Mouse (Mus musculus) gastrocnemius, postnatal 14 days (tissue): Measurements from ENCODE around the gene Commd1. TPM values are rescaled to one million over a fixed set of nuclear protein-coding genes. Genes with fewer than 3 reads are reported as not detected.

Source experiments
- DNase-seq: peaks from one replicate; pipeline ENCODE4 v3.0.0; 2021; ENCODE audit warnings: mixed read lengths
- intact Hi-C: fragments of 180-260 bp; cut with DNase I; formaldehyde crosslinking; loops from one replicate; pipeline ENCODE4 v1.15.1; 2025; ENCODE audit warnings: low total_unique reads
- total RNA-seq, 2 experiments: library from RNA; stranded (reverse); gene quantifications; 2 replicates each; pipeline ENCODE4 v1.2.3; 2021

Gene Commd1
- total RNA-seq, 2 experiments from 2014 or later: 117 to 122 TPM

DNA sequence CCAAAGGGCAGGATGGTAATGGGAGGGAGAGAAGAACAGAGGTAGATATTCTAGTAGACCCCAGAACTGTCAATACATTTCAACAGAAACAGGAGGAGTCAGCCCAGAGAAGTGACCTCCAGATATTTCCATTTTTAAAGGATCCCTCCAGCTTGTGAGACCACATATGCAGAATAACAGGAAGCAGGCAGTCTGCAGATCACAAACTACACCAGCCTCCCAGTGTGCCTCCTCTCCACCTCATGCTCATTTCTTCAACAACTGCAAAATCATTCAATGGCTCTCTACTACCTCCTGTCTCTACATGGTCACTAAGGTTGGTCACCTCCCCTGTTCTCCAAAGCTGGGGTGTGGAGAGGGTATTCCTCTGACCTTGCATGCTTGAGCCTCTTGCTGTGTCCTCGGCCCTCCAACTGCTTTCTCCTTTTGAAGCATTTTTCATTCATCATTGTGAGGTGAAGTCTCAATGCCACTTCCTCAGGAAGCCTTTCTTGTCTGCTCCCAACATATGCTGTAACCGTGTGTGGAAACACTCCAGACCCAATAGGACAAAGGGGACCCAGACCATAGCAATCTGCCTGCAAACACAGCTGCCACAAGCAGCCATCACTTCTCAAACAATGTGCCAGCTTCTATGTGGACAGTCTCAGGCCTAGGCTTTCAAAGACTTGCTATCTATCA, 128.6 kb downstream of the Commd1 start:
- DNase-seq: no peak
- intact Hi-C loops: no loop called here

DNA sequence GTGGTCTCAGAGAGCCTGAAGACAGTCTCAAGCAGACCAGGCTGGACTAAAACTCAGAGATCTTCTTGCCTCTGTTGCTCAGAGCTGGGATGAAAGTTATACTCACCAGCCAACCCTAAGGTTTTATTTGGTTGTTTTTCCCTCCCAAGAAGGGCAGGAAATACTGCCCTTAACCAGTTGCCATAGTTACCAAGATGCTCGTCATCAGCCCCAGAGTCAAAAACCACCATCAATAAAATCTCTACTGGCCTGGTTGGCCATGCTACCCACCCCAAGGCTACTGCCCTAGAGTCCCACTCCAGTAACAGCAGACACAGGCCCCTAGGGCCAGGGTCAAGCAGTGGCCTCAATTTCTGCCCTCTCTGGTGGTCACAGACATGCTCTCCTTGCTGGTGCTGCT, 129.7 kb downstream of the Commd1 start:
- intact Hi-C loops: no loop called here
- DNase-seq: no peak

DNA sequence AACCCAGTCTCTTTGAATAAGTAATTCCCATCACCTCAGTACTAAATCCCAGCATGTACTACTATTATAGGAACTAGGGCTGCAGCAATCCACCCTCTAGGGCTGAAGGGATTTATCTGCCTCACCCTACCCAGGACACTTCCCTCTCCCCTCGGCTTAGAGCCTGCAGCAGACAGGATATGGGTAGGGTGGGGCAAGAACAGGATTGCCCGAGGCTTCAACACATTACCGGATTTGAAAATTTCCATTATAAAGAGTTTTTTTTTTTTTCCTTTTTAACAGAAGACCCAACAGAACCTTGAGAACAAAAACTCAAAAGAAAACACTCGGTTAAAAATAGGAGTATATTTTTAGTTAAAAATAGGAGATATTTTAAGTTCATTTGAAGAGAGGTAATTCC, 130.8 kb downstream of the Commd1 start:
- intact Hi-C loops: no loop called here
- DNase-seq: no peak

DNA sequence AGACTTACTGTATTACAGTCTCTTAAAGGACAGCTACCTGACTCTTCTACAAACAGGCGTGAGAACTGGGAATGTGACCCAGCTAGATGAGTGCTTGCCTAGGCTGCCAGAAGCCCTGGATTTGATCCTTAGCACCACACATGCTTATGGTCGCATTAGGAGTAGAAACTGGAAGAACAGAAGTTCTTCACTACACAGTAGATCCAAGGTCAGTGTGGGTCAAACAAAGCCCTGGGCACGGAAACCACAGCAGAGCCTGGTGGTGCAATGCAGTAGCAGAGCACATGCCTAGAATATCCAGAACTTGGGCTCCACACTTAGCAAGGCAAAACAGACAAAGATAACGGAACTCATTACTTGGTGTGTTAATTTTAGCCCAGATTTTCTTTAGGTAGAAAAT, 132.1 kb downstream of the Commd1 start:
- intact Hi-C loops: no loop called here
- DNase-seq: no peak

- intact Hi-C loops: loop anchor here (10.0 kb wide), 1 partner anchor 204 kb away; no protein-coding TSS in a partner anchor
- no peak for DNase-seq
Observed at GRCm38 (mm10) chr11:22848649-22849195, 133.5 kb downstream of the Commd1 start.

DNA sequence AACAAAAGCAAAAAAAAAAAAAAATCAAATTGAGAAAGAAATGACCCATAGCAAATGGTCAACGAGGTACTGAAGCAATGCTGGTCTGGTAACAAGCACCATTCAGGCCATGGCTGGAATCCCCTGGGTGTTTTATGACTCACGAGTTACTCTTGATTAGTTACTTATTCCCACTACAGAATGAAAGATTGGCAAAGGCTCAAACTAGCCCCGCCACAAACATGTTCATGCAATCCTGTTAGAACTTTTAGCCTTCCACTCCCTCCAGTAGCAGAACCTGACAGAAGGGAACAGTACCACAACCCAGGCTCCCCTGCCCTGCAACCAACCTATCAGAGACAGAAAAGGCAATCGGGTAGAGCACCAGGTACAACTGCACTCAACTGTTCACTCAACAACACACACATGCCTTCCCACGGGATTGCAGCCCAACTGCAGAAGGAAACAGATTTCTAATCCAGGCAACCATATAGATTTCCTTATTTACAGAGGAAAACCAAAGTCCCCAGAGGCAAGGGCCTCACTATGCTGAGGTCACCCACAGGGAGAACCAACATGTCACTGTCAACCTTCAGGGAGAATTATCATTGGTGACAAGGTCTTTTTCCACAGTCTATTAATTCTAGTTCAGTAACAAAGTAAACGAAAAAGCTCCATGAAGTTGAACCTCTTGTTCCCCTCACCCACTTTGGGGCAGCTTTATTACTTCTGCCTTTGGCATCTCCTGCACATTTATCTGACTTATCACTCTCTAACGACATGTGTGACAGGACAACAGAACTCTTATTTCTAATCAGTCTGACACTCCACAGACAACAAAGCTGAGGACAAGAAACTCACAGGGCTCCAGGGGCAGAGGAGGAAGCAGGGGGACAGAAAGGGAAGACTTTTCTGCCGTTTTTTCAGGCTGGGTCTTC, 134.2 kb downstream of the Commd1 start:
- no peak for DNase-seq
- intact Hi-C loops: loop anchor here (10.0 kb wide), 1 partner anchor 203 kb away; no protein-coding TSS in a partner anchor

- DNase-seq: no peak
- intact Hi-C loops: loop anchor here (10.0 kb wide), 1 partner anchor 202 kb away; no protein-coding TSS in a partner anchor
Observed at GRCm38 (mm10) chr11:22846960-22847731, 135.0 kb downstream of the Commd1 start.

Other genes with a start within 250 kb of the Commd1 start
- 1 to 10 TPM; 4.4 to 5.7 TPM for gene B3gnt2, start 121.4 kb downstream of the Commd1 start, total RNA-seq
- 10 to 100 TPM in 1 of 2 experiments, 1 to 10 TPM in 1; 8.8 to 10.5 TPM for gene Zrsr1, start 10.4 kb downstream of the Commd1 start, total RNA-seq
- 1 to 10 TPM; 3.2 to 3.6 TPM for gene Gm28048, start 292 bp downstream of the Commd1 start, total RNA-seq
- gene Cct4, start 8.1 kb upstream of the Commd1 start, total RNA-seq: 100 to 1,000 TPM in 1 of 2 experiments, 10 to 100 TPM in 1; 93.9 to 104 TPM
- gene Fam161a, start 25.1 kb upstream of the Commd1 start, total RNA-seq: 1 to 10 TPM; 1.7 TPM